Mouse (Mus musculus): ENCODE measurements around the gene Prkch. TPM values are rescaled to one million over a fixed set of nuclear protein-coding genes. Genes with fewer than 3 reads are reported as not detected.

The Prkch gene
- total and polyA plus RNA-seq, 3 experiments, result 0.33 TPM; not detected in 2

- no peak for ATAC-seq (ENCODE audit: extremely low read depth, insufficient number of reproducible peaks, low FRiP score, poor library complexity, severe bottlenecking)
- no peak for DNase-seq (ENCODE audit: low spot score)
- Histone ChIP-seq H3K4me1 (ENCODE audit: insufficient read depth, low read depth, low read length) (no peaks in the 10 kb centered on the region), H3K9me3 (replicated peaks) (no peaks in the 10 kb centered on the region), H3K27me3 (ENCODE audit: insufficient read depth, low read length) (no peaks in the 10 kb centered on the region), H3K36me3 (replicated peaks) (no peaks in the 10 kb centered on the region), H3K4me3 (ENCODE audit: low read depth, low read length) (no peak overlapping the region)
- TF ChIP-seq CTCF (IDR thresholded peaks at IDR 0.05; ENCODE audit: low read depth, low read length) (no peak), GATA2 (IDR thresholded peaks at IDR 0.05; ENCODE audit: borderline replicate concordance, low read depth, low read length) (no peak), GATA1 (IDR thresholded peaks at IDR 0.05; ENCODE audit: borderline replicate concordance, low read length) (no peak), TAL1 (conservative IDR thresholded peaks at IDR 0.05; ENCODE audit: low read depth, low read length) (no peak), POLR2AphosphoS5 (IDR thresholded peaks at IDR 0.05; ENCODE audit: insufficient replicate concordance, low read depth, low read length) (no peak)
Measured at GRCm38 (mm10) chr12:73805541-73805940, 220.9 kb downstream of the Prkch start.

GRCm38 (mm10) chr12:73806003-73806402, 221.4 kb downstream of the Prkch start:
- H3K27me3 ChIP-seq (ENCODE audit: insufficient read depth, low read length), result no peaks in the 10 kb centered on the region
- ATAC-seq (ENCODE audit: extremely low read depth, insufficient number of reproducible peaks, low FRiP score, poor library complexity, severe bottlenecking) (no peak), DNase-seq (ENCODE audit: low spot score) (no peak)
- no peaks in the 10 kb centered on the region for H3K36me3 ChIP-seq (replicated peaks)
- H3K4me1 ChIP-seq (ENCODE audit: insufficient read depth, low read depth, low read length), result no peaks in the 10 kb centered on the region
- H3K9me3 ChIP-seq (replicated peaks), result no peaks in the 10 kb centered on the region
- TF ChIP-seq POLR2AphosphoS5 (IDR thresholded peaks at IDR 0.05; ENCODE audit: insufficient replicate concordance, low read depth, low read length), result no peak
- H3K4me3 ChIP-seq (ENCODE audit: low read depth, low read length), result no peak overlapping the region

GRCm38 (mm10) chr12:73807228-73807627, 222.6 kb downstream of the Prkch start:
- Histone ChIP-seq H3K9me3 (replicated peaks) (no peaks in the 10 kb centered on the region), H3K27me3 (ENCODE audit: insufficient read depth, low read length) (no peaks in the 10 kb centered on the region), H3K36me3 (replicated peaks) (no peaks in the 10 kb centered on the region), H3K4me1 (ENCODE audit: insufficient read depth, low read depth, low read length) (no peaks in the 10 kb centered on the region), H3K4me3 (ENCODE audit: low read depth, low read length) (no peak overlapping the region)
- DNase-seq (ENCODE audit: low spot score), result no peak
- ATAC-seq (ENCODE audit: extremely low read depth, insufficient number of reproducible peaks, low FRiP score, poor library complexity, severe bottlenecking), result no peak
- TF ChIP-seq CTCF (IDR thresholded peaks at IDR 0.05; ENCODE audit: low read depth, low read length), result no peak
- no peak for TF ChIP-seq POLR2AphosphoS5 (IDR thresholded peaks at IDR 0.05; ENCODE audit: insufficient replicate concordance, low read depth, low read length)
- no peak for TF ChIP-seq GATA1 (IDR thresholded peaks at IDR 0.05; ENCODE audit: borderline replicate concordance, low read length)
- TF ChIP-seq TAL1 (conservative IDR thresholded peaks at IDR 0.05; ENCODE audit: low read depth, low read length), result no peak
- no peak for TF ChIP-seq GATA2 (IDR thresholded peaks at IDR 0.05; ENCODE audit: borderline replicate concordance, low read depth, low read length)

- Histone ChIP-seq H3K27me3 (ENCODE audit: insufficient read depth, low read length) (no peaks in the 10 kb centered on the region; the same call in 1 of the 2 replicates), H3K9me3 (replicated peaks) (no peaks in the 10 kb centered on the region), H3K4me3 (ENCODE audit: low read depth, low read length) (no peak overlapping the region), H3K4me1 (ENCODE audit: insufficient read depth, low read depth, low read length) (no peaks in the 10 kb centered on the region), H3K36me3 (replicated peaks) (no peaks in the 10 kb centered on the region)
- DNase-seq (ENCODE audit: low spot score) (no peak), ATAC-seq (ENCODE audit: extremely low read depth, insufficient number of reproducible peaks, low FRiP score, poor library complexity, severe bottlenecking) (no peak)
- TF ChIP-seq CTCF (IDR thresholded peaks at IDR 0.05; ENCODE audit: low read depth, low read length) (no peak), TAL1 (conservative IDR thresholded peaks at IDR 0.05; ENCODE audit: low read depth, low read length) (no peak), GATA1 (IDR thresholded peaks at IDR 0.05; ENCODE audit: borderline replicate concordance, low read length) (no peak), GATA2 (IDR thresholded peaks at IDR 0.05; ENCODE audit: borderline replicate concordance, low read depth, low read length) (no peak), POLR2AphosphoS5 (IDR thresholded peaks at IDR 0.05; ENCODE audit: insufficient replicate concordance, low read depth, low read length) (no peak)
Measured at GRCm38 (mm10) chr12:73810041-73810795, 225.6 kb downstream of the Prkch start.

GRCm38 (mm10) chr12:73810903-73811302, 226.3 kb downstream of the Prkch start:
- Histone ChIP-seq H3K4me3 (ENCODE audit: low read depth, low read length) (no peak overlapping the region), H3K9me3 (replicated peaks) (no peaks in the 10 kb centered on the region), H3K4me1 (ENCODE audit: insufficient read depth, low read depth, low read length) (no peaks in the 10 kb centered on the region), H3K36me3 (replicated peaks) (no peaks in the 10 kb centered on the region), H3K27me3 (ENCODE audit: insufficient read depth, low read length) (no peaks in the 10 kb centered on the region; the same call in 1 of the 2 replicates)
- DNase-seq (ENCODE audit: low spot score) (no peak), ATAC-seq (ENCODE audit: extremely low read depth, insufficient number of reproducible peaks, low FRiP score, poor library complexity, severe bottlenecking) (no peak)
- no peak for TF ChIP-seq GATA1 (IDR thresholded peaks at IDR 0.05; ENCODE audit: borderline replicate concordance, low read length)
- TF ChIP-seq TAL1 (conservative IDR thresholded peaks at IDR 0.05; ENCODE audit: low read depth, low read length), result no peak

GRCm38 (mm10) chr12:73812198-73812597, 227.6 kb downstream of the Prkch start:
- H3K4me3 ChIP-seq (ENCODE audit: low read depth, low read length), result no peak overlapping the region
- DNase-seq (ENCODE audit: low spot score) (no peak), ATAC-seq (ENCODE audit: extremely low read depth, insufficient number of reproducible peaks, low FRiP score, poor library complexity, severe bottlenecking) (no peak)
- no peaks in the 10 kb centered on the region; the same call in 1 of the 2 replicates for H3K27me3 ChIP-seq (ENCODE audit: insufficient read depth, low read length)
- H3K9me3 ChIP-seq (replicated peaks), result no peaks in the 10 kb centered on the region
- H3K36me3 ChIP-seq (replicated peaks), result no peaks in the 10 kb centered on the region
- no peak for TF ChIP-seq GATA2 (IDR thresholded peaks at IDR 0.05; ENCODE audit: borderline replicate concordance, low read depth, low read length)
- TF ChIP-seq CTCF (IDR thresholded peaks at IDR 0.05; ENCODE audit: low read depth, low read length), result no peak
- TF ChIP-seq POLR2AphosphoS5 (IDR thresholded peaks at IDR 0.05; ENCODE audit: insufficient replicate concordance, low read depth, low read length), result no peak
- TF ChIP-seq TAL1 (conservative IDR thresholded peaks at IDR 0.05; ENCODE audit: low read depth, low read length), result no peak
- TF ChIP-seq GATA1 (IDR thresholded peaks at IDR 0.05; ENCODE audit: borderline replicate concordance, low read length), result no peak
- no peaks in the 10 kb centered on the region for H3K4me1 ChIP-seq (ENCODE audit: insufficient read depth, low read depth, low read length)
